Mouse (Mus musculus) lung, adult 2 months (tissue): ENCODE data around the gene Tenm2.

Experiments used
- CTCF ChIP-seq: fragments of 200-500 bp; IDR thresholded peaks from 2 replicates; pipeline ENCODE4 v1.5.1; 2011; ENCODE audit warnings: mild to moderate bottlenecking, low read length, control low read depth; ENCODE audit not compliant: insufficient read depth
- POLR2A ChIP-seq: fragments of 200-500 bp; IDR thresholded peaks from 2 replicates; pipeline ENCODE4 v1.6.1; 2011; ENCODE audit warnings: low read depth, mild to moderate bottlenecking, control low read depth, low read length, borderline replicate concordance; ENCODE audit errors: extremely low read depth

DNA sequence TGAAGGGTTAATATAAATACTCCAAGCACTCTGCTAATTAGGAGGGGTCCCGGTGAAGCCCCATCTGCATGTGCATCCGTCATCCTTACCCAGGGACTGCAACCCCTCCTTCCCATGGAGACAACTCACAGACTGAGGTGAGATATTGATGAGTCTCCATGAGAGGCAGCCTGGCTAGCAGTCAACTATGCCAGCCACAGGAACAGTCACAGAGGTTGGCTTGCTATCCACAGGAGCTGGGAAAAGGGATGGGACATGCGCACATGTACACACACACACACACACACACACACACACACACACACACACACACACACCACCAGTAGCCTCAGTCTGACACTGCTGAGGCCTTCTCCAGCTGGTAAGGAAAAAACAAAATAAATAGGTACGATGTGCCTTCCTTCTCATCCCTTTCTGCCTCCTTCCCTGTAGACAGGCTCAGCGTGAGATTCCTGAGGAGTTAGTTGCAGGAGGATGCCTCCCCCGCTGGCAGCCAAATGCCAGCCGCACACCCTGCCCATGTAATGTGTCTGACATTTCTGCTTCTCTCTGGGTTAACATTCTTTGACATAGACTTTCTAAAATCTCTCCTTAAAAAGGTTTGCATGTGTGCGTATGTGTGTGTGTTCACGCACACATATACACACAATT is 740.7 kb downstream of the Tenm2 start:
- TF ChIP-seq POLR2A (no peak), CTCF (no peak)
